Mouse (Mus musculus): Measurements from ENCODE around the gene Krt23.

GRCm38 (mm10) chr11:99441220-99441619, 51.7 kb downstream of the Krt23 start:
- TF ChIP-seq GATA1 (IDR thresholded peaks at IDR 0.05; ENCODE audit: borderline replicate concordance, low read length) (no peak), CTCF (IDR thresholded peaks at IDR 0.05; ENCODE audit: low read depth, low read length) (no peak), POLR2AphosphoS5 (IDR thresholded peaks at IDR 0.05; ENCODE audit: insufficient replicate concordance, low read depth, low read length) (no peak), TAL1 (conservative IDR thresholded peaks at IDR 0.05; ENCODE audit: low read depth, low read length) (no peak), GATA2 (IDR thresholded peaks at IDR 0.05; ENCODE audit: borderline replicate concordance, low read depth, low read length) (no peak)
